Mouse (Mus musculus) kidney, adult 2 months (tissue): Measurements from ENCODE around the gene Dab1.

Experiments used
- CTCF ChIP-seq: fragments of 200-500 bp; conservative IDR thresholded peaks from 2 replicates; pipeline ENCODE4 v1.5.1; 2011; ENCODE audit warnings: low read depth, mild to moderate bottlenecking, control low read depth, low read length, moderate library complexity, mixed read lengths; ENCODE audit not compliant: insufficient read depth, insufficient read length
- POLR2A ChIP-seq: fragments of 200-500 bp; IDR thresholded peaks from one replicate; pipeline ENCODE4 v1.6.1; 2011; ENCODE audit warnings: low read depth, low read length, control low read depth

DNA sequence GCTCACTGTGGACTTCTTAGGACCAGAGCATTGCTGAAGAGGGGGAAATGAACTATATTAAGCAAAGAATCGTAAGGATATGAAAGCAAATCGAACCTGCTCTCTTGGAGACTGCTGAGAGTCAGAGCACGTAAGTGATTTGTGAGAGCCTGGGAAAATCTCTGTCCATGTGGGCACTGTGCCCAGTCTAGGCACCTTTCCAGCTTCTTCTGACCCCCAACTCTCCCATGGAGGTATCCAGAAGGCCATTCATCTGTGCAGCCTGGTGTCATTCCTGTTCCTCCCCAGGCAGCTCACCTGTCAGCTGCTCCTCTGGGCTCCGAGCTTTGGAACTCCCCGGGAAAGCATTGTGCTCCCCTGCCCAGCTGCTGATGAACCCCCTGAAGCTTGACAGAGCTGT, 389.2 kb downstream of the Dab1 start:
- TF ChIP-seq CTCF = no peak
- TF ChIP-seq POLR2A = no peak
